Mouse (Mus musculus): ENCODE measurements at regions not wholly inside any gene's neighbourhood (a gene's known extent, or its start where the extent isn't known, plus 50 kb on each side); places are given as distances from the start of the nearest gene placed in this dataset.

DNA sequence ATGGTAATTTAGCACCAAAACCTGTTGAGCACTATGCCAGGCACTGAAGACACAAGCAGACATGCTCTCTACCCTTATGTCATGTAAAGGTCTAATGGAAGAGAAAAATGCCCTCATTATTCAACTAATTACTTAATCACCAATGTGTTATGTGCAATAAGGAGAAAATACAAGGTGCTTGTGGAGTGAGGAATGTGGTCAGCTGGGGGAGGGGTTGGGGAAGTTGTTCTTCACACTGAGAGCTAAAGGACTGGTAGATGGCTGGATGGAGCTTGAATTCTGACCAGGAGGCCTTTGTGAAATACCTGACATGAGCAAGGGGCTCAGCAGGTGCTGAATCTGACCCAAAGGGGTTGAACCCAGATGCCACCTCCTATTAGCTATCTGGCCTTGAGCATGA is 300.1 kb upstream of the Acvr2a start:
- H3K4me3 ChIP-seq (ENCODE audit: low read depth, low read length): no peak overlapping the region
- H3K36me3 ChIP-seq (ENCODE audit: control insufficient read depth, insufficient read depth, low read length, poor library complexity, severe bottlenecking): no peaks in the 10 kb centered on the region
- H3K27me3 ChIP-seq (ENCODE audit: control insufficient read depth, insufficient read depth, low read length, poor library complexity, severe bottlenecking): no peaks in the 10 kb centered on the region
- H3K9ac ChIP-seq (ENCODE audit: low read depth, poor library complexity, severe bottlenecking): no peak overlapping the region
- H3K27ac ChIP-seq (ENCODE audit: insufficient read depth, low read length): no peak overlapping the region
- no peak for TF ChIP-seq POLR2A (IDR thresholded peaks at IDR 0.05; ENCODE audit: insufficient read depth, low read length)
- no peaks in the 10 kb centered on the region for H3K9me3 ChIP-seq (replicated peaks; ENCODE audit: control insufficient read depth, insufficient read depth, low read length, poor library complexity, severe bottlenecking)
- no peaks in the 10 kb centered on the region for H3K4me1 ChIP-seq (ENCODE audit: control insufficient read depth, insufficient read depth, low read length)

DNA sequence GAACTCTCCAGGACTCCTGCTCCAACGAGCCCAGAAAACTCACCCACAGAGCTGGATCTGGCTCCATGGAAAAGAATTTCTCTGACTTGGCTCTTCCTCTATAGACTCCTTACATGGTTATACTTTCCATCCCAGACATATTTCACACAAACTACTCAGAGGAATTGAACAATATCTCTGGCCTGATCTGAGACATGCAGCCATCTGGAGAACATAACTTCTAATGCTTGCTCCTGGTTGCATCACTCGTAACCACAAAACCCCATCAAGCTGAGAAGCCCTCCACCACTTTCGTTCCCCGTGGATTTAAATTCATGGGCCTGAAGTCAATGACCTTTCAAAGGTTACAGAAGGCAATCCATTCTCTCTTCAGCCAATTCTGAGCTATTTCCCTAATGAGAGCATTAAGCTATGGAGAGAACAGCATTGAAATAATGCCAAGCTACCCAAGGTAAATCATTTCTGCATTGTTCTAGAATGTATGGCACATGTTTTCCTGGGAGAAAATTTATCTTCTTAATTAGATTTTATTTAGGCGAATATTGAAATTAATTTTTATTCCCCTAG is 294.0 kb upstream of the Acvr2a start:
- TF ChIP-seq POLR2A (IDR thresholded peaks at IDR 0.05; ENCODE audit: insufficient read depth, low read length) (no peak), EP300 (IDR thresholded peaks at IDR 0.05; ENCODE audit: insufficient read depth, low read depth, low read length) (no peak), CTCF (IDR thresholded peaks at IDR 0.05; ENCODE audit: low read depth, low read length) (no peak)
- no peaks in the 10 kb centered on the region for H3K4me1 ChIP-seq (ENCODE audit: control insufficient read depth, insufficient read depth, low read length)
- no peaks in the 10 kb centered on the region for H3K36me3 ChIP-seq (ENCODE audit: control insufficient read depth, insufficient read depth, low read length, poor library complexity, severe bottlenecking)
- H3K27me3 ChIP-seq (ENCODE audit: control insufficient read depth, insufficient read depth, low read length, poor library complexity, severe bottlenecking): no peaks in the 10 kb centered on the region
- H3K9ac ChIP-seq (ENCODE audit: low read depth, poor library complexity, severe bottlenecking): no peak overlapping the region
- no peak overlapping the region for H3K4me3 ChIP-seq (ENCODE audit: low read depth, low read length)
- H3K9me3 ChIP-seq (replicated peaks; ENCODE audit: control insufficient read depth, insufficient read depth, low read length, poor library complexity, severe bottlenecking): no peaks in the 10 kb centered on the region; the same call in 1 of the 2 replicates
- no peak overlapping the region for H3K27ac ChIP-seq (ENCODE audit: insufficient read depth, low read length)

DNA sequence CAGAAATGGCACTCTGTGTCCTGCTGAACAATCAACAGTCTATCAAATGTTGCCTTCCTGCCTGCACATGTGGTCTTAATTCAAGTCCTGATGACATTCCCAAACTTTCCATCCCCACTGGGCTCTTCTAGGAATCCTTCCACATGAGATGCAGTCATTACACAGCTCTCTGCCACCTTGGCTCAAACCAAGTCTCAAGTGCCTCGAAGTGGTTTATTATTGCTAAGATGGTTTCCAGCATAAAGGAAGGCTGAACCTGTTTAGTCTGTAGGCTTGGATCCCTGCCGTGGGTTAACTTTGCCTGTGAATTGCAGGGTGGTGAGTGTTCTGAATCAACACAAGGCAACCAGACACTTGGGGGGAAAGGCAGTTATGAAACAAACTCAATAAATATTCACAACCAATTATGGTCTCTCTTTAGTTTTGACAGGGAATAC is 293.4 kb upstream of the Acvr2a start:
- H3K36me3 ChIP-seq (ENCODE audit: control insufficient read depth, insufficient read depth, low read length, poor library complexity, severe bottlenecking): no peaks in the 10 kb centered on the region
- no peaks in the 10 kb centered on the region for H3K27me3 ChIP-seq (ENCODE audit: control insufficient read depth, insufficient read depth, low read length, poor library complexity, severe bottlenecking)
- no peak overlapping the region for H3K4me3 ChIP-seq (ENCODE audit: low read depth, low read length)
- no peak overlapping the region for H3K9ac ChIP-seq (ENCODE audit: low read depth, poor library complexity, severe bottlenecking)
- H3K9me3 ChIP-seq (replicated peaks; ENCODE audit: control insufficient read depth, insufficient read depth, low read length, poor library complexity, severe bottlenecking): no peaks in the 10 kb centered on the region; the same call in 1 of the 2 replicates
- TF ChIP-seq CTCF (IDR thresholded peaks at IDR 0.05; ENCODE audit: low read depth, low read length) (no peak), EP300 (IDR thresholded peaks at IDR 0.05; ENCODE audit: insufficient read depth, low read depth, low read length) (no peak), POLR2A (IDR thresholded peaks at IDR 0.05; ENCODE audit: insufficient read depth, low read length) (no peak)
- H3K27ac ChIP-seq (ENCODE audit: insufficient read depth, low read length): no peak overlapping the region
- H3K4me1 ChIP-seq (ENCODE audit: control insufficient read depth, insufficient read depth, low read length): no peaks in the 10 kb centered on the region

DNA sequence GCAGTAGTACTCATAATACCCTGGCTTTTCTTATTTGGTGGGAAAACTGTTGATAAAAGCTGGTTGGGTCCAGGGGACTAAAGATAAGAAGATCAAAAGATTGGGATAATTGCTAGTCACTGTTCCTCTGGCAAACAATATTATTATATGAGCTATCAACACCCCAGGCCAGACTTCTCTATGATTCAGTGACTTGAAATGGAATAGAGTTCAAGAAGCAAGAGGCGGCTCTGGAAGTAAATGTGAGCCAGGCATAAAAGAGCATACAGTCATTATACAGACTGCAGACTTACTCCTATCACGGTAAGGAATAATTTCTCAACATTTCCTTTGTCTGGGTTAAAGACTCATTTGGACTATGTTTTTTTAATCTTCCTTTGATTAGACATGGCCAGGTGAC is 278.5 kb upstream of the Acvr2a start:
- H3K9ac ChIP-seq (ENCODE audit: low read depth, poor library complexity, severe bottlenecking): no peak overlapping the region
- TF ChIP-seq CTCF (IDR thresholded peaks at IDR 0.05; ENCODE audit: low read depth, low read length): no peak
- TF ChIP-seq POLR2A (IDR thresholded peaks at IDR 0.05; ENCODE audit: insufficient read depth, low read length): no peak
- no peak for TF ChIP-seq EP300 (IDR thresholded peaks at IDR 0.05; ENCODE audit: insufficient read depth, low read depth, low read length)
- no peaks in the 10 kb centered on the region for H3K36me3 ChIP-seq (ENCODE audit: control insufficient read depth, insufficient read depth, low read length, poor library complexity, severe bottlenecking)
- H3K4me3 ChIP-seq (ENCODE audit: low read depth, low read length): no peak overlapping the region
- no peaks in the 10 kb centered on the region; the same call in 1 of the 2 replicates for H3K27me3 ChIP-seq (ENCODE audit: control insufficient read depth, insufficient read depth, low read length, poor library complexity, severe bottlenecking)
- H3K9me3 ChIP-seq (replicated peaks; ENCODE audit: control insufficient read depth, insufficient read depth, low read length, poor library complexity, severe bottlenecking): no peaks in the 10 kb centered on the region
- H3K27ac ChIP-seq (ENCODE audit: insufficient read depth, low read length): no peak overlapping the region
- no peaks in the 10 kb centered on the region for H3K4me1 ChIP-seq (ENCODE audit: control insufficient read depth, insufficient read depth, low read length)

DNA sequence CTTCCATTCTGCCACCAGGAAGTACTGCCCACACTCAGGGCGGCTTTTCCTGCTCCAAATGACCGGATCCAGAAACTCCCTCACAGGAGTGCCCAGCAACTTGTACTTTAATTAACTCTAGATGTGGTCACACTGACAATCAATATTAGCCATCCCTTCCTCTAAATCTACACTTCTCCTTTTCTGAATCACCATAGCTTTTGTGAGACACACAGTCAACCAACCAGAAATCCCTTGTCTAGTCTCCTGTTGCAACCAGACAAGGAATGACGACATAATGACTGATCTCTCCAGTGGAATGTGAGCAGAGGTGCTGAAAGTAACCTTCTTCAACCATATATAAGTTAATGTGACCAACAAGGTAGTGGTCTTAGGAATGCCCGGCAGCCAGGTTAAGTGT is 277.0 kb upstream of the Acvr2a start:
- H3K27me3 ChIP-seq (ENCODE audit: control insufficient read depth, insufficient read depth, low read length, poor library complexity, severe bottlenecking): no peaks in the 10 kb centered on the region; the same call in 1 of the 2 replicates
- H3K4me3 ChIP-seq (ENCODE audit: low read depth, low read length): no peak overlapping the region
- no peaks in the 10 kb centered on the region for H3K9me3 ChIP-seq (replicated peaks; ENCODE audit: control insufficient read depth, insufficient read depth, low read length, poor library complexity, severe bottlenecking)
- no peak overlapping the region for H3K9ac ChIP-seq (ENCODE audit: low read depth, poor library complexity, severe bottlenecking)
- TF ChIP-seq POLR2A (IDR thresholded peaks at IDR 0.05; ENCODE audit: insufficient read depth, low read length) (no peak), CTCF (IDR thresholded peaks at IDR 0.05; ENCODE audit: low read depth, low read length) (no peak), EP300 (IDR thresholded peaks at IDR 0.05; ENCODE audit: insufficient read depth, low read depth, low read length) (no peak)
- H3K4me1 ChIP-seq (ENCODE audit: control insufficient read depth, insufficient read depth, low read length): no peaks in the 10 kb centered on the region
- H3K36me3 ChIP-seq (ENCODE audit: control insufficient read depth, insufficient read depth, low read length, poor library complexity, severe bottlenecking): no peaks in the 10 kb centered on the region
- no peak overlapping the region for H3K27ac ChIP-seq (ENCODE audit: insufficient read depth, low read length)

DNA sequence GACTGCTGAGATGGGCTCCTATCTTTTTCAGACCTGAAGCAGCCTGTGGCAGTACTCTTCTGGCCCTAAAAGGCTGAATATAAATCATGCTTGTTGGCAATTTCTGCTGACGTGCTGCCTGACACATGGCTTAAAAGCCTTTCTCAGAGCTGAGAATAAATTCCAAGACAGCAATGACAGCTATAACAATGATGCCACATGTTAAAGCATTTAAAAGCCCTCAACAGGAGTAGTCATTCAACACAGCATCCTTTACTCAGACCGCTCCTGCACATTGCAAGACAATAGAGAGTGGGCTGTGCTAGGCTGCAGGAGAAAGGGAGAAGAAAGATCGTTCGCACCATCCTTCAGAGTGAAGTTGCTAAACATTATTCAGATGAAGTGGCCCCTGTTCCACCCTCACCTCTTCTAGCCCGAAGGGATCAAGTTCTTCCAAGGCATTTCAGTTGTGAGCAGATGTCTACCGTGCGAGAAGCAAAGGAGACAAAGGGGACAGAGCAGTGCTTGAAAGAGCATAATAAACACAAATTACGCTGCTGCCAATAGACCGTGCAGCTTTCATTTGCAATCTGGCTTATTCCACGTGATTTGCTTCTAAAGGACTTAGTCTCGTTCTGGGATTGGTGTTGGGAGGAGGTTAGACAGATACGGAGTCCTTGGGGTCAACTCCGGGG is 275.1 kb upstream of the Acvr2a start:
- H3K9me3 ChIP-seq (replicated peaks; ENCODE audit: control insufficient read depth, insufficient read depth, low read length, poor library complexity, severe bottlenecking): no peaks in the 10 kb centered on the region
- TF ChIP-seq CTCF (IDR thresholded peaks at IDR 0.05; ENCODE audit: low read depth, low read length): no peak
- no peak for TF ChIP-seq POLR2A (IDR thresholded peaks at IDR 0.05; ENCODE audit: insufficient read depth, low read length)
- no peak for TF ChIP-seq EP300 (IDR thresholded peaks at IDR 0.05; ENCODE audit: insufficient read depth, low read depth, low read length)
- H3K9ac ChIP-seq (ENCODE audit: low read depth, poor library complexity, severe bottlenecking): no peak overlapping the region
- no peaks in the 10 kb centered on the region for H3K36me3 ChIP-seq (ENCODE audit: control insufficient read depth, insufficient read depth, low read length, poor library complexity, severe bottlenecking)
- no peak overlapping the region for H3K4me3 ChIP-seq (ENCODE audit: low read depth, low read length)
- no peaks in the 10 kb centered on the region for H3K4me1 ChIP-seq (ENCODE audit: control insufficient read depth, insufficient read depth, low read length)
- H3K27ac ChIP-seq (ENCODE audit: insufficient read depth, low read length): no peak overlapping the region
- no peaks in the 10 kb centered on the region; the same call in 1 of the 2 replicates for H3K27me3 ChIP-seq (ENCODE audit: control insufficient read depth, insufficient read depth, low read length, poor library complexity, severe bottlenecking)

Measured in ES-Bruce4 (cell line).